Mouse (Mus musculus) right cerebral cortex, adult 2 months (tissue): ENCODE data around the gene Csnka2ip.

Experiments used
- DNase-seq, 2 experiments: peaks; one replicate each; pipeline ENCODE4 v3.0.0; 2021 to 2022; ENCODE audit warnings: low spot score in 2 of 2

Csnka2ip gene

GRCm38 (mm10) chr16:64602308-64602707 lies at the start of gene Csnka2ip:
TSS of gene Csnka2ip (minus strand) at chr16:64602408.
- DNase-seq: no peak

GRCm38 (mm10) chr16:64649594-64650290 lies 47.5 kb upstream of the Csnka2ip start:
- DNase-seq: no peak

- no peak for DNase-seq
These were observed 45.6 kb upstream of the Csnka2ip start for GRCm38 (mm10) chr16:64647771-64648170.

GRCm38 (mm10) chr16:64635110-64635509 lies 32.9 kb upstream of the Csnka2ip start:
- DNase-seq: no peak

- no peak for DNase-seq
These were observed 17.9 kb upstream of the Csnka2ip start for GRCm38 (mm10) chr16:64620116-64620515.

GRCm38 (mm10) chr16:64614648-64615047 lies 12.4 kb upstream of the Csnka2ip start:
- DNase-seq: no peak

GRCm38 (mm10) chr16:64607793-64608192 lies 5.6 kb upstream of the Csnka2ip start:
- DNase-seq: no peak

GRCm38 (mm10) chr16:64586825-64587224 lies 15.4 kb downstream of the Csnka2ip start:
- no peak for DNase-seq

GRCm38 (mm10) chr16:64586262-64586619 lies 16.0 kb downstream of the Csnka2ip start:
- DNase-seq: no peak

- DNase-seq: no peak
These were observed 16.5 kb downstream of the Csnka2ip start for GRCm38 (mm10) chr16:64585599-64586261.

- DNase-seq: no peak
These were observed 17.6 kb downstream of the Csnka2ip start for GRCm38 (mm10) chr16:64584591-64584990.

- DNase-seq: no peak
These were observed 18.8 kb downstream of the Csnka2ip start for GRCm38 (mm10) chr16:64583406-64583805.

- no peak for DNase-seq
These were observed 32.7 kb downstream of the Csnka2ip start for GRCm38 (mm10) chr16:64569496-64569895.

GRCm38 (mm10) chr16:64563081-64563480 lies 39.1 kb downstream of the Csnka2ip start:
- DNase-seq: no peak

GRCm38 (mm10) chr16:64558518-64558917 lies 43.7 kb downstream of the Csnka2ip start:
- DNase-seq: no peak

- no peak for DNase-seq
These were observed 75.3 kb downstream of the Csnka2ip start for GRCm38 (mm10) chr16:64526883-64527282.

- DNase-seq: no peak
These were observed 78.1 kb downstream of the Csnka2ip start for GRCm38 (mm10) chr16:64524051-64524645.

GRCm38 (mm10) chr16:64513423-64513822 lies 88.8 kb downstream of the Csnka2ip start:
- DNase-seq: no peak
